Mouse (Mus musculus) G1E (cell line): ENCODE results near the gene Lgals9. TPM values are rescaled to one million over a fixed set of nuclear protein-coding genes. Genes with fewer than 3 reads are reported as not detected.
A peak's percentile ranks its signal among the peaks of the same experiment; 100 is the strongest.

Experiments
- ATAC-seq: 2 replicates; pipeline ENCODE4 v1.8.0; 2016; ENCODE audit warnings: mild to moderate bottlenecking; ENCODE audit not compliant: insufficient number of reproducible peaks, poor library complexity, low FRiP score, severe bottlenecking; ENCODE audit errors: extremely low read depth
- DNase-seq: peaks from one replicate; pipeline ENCODE4 v3.0.0; 2012; ENCODE audit warnings: low spot score
- H3K27me3 ChIP-seq: 2 replicates; pipeline ENCODE4 v1.6.1; 2012; ENCODE audit warnings: mild to moderate bottlenecking, low read length, inconsistent platforms; ENCODE audit not compliant: insufficient read depth
- H3K36me3 ChIP-seq: replicated peaks from 2 replicates; pipeline ENCODE3; 2012; ENCODE audit warnings: mild to moderate bottlenecking, inconsistent platforms
- H3K4me1 ChIP-seq: 2 replicates; pipeline ENCODE4 v1.6.1; 2012; ENCODE audit warnings: low read depth, low read length, inconsistent platforms, mixed read lengths; ENCODE audit not compliant: insufficient read depth
- H3K4me3 ChIP-seq: 2 replicates; pipeline ENCODE4 v1.5.1; 2012; ENCODE audit warnings: low read depth, mild to moderate bottlenecking, inconsistent platforms, low read length, moderate library complexity, mixed read lengths
- H3K9me3 ChIP-seq: replicated peaks from 2 replicates; pipeline ENCODE4 v1.6.1; 2012; ENCODE audit warnings: inconsistent platforms
- CTCF ChIP-seq: IDR thresholded peaks from 2 replicates; pipeline ENCODE4 v1.5.1; 2012; ENCODE audit warnings: low read depth, low read length, inconsistent platforms, mixed read lengths
- GATA1 ChIP-seq: IDR thresholded peaks from 2 replicates; pipeline ENCODE4 v1.6.1; 2012; ENCODE audit warnings: borderline replicate concordance, low read length, inconsistent platforms, mixed read lengths
- GATA2 ChIP-seq: IDR thresholded peaks from 2 replicates; pipeline ENCODE4 v1.6.1; 2012; ENCODE audit warnings: low read depth, low read length, inconsistent platforms, borderline replicate concordance
- POLR2AphosphoS5 ChIP-seq: IDR thresholded peaks from 2 replicates; pipeline ENCODE4 v1.6.1; 2012; ENCODE audit warnings: low read depth, low read length, inconsistent platforms; ENCODE audit not compliant: insufficient replicate concordance
- TAL1 ChIP-seq: conservative IDR thresholded peaks from 2 replicates; pipeline ENCODE4 v1.6.1; 2012; ENCODE audit warnings: low read depth, low read length, inconsistent platforms, mixed read lengths
- polyA plus RNA-seq: library from polyadenylated mRNA; stranded (reverse); fragments of >175 nt; gene quantifications from 2 replicates; pipeline ENCODE4 v1.2.3, GENCODE M21; 2012
- total RNA-seq, 2 experiments: library from RNA; stranded (forward) in 1 of 2; stranded (reverse) in 1 of 2; fragments of 200-1000 nt in 1 of 2; fragments of >200 nt in 1 of 2; fragmentation: Nextera tagmentation in 1 of 2; gene quantifications; 2 replicates each; pipeline ENCODE4 v1.2.3; 2014 to 2017

Gene Lgals9
- total and polyA plus RNA-seq, 3 experiments, result 41.2 to 786 (median 183) TPM

- Histone ChIP-seq H3K4me1 (peaks cover 38% of the 10 kb centered on the region), H3K27me3 (no peaks in the 10 kb centered on the region; the same call in 1 of the 2 replicates), H3K36me3 (peaks cover 14% of the 10 kb centered on the region), H3K9me3 (no peaks in the 10 kb centered on the region; the same call in 1 of the 2 replicates), H3K4me3 (no peak overlapping the region)
- no peak for DNase-seq
- TF ChIP-seq GATA1 (no peak), GATA2 (no peak), CTCF (no peak), TAL1 (no peak), POLR2AphosphoS5 (no peak)
- no peak for ATAC-seq
Measured at GRCm38 (mm10) chr11:78986311-78987002, 1.7 kb upstream of the Lgals9 start.

- peaks cover 46% of the 10 kb centered on the region for H3K4me1 ChIP-seq
- H3K4me3 ChIP-seq, result no peak overlapping the region
- DNase-seq, result no peak
- no peaks in the 10 kb centered on the region; the same call in 1 of the 2 replicates for H3K9me3 ChIP-seq
- no peak for TF ChIP-seq GATA2
- TF ChIP-seq TAL1, result no peak
- no peak for TF ChIP-seq CTCF
- no peak for TF ChIP-seq GATA1
- TF ChIP-seq POLR2AphosphoS5, result no peak
- no peak for ATAC-seq
- H3K36me3 ChIP-seq, result peaks cover 19% of the 10 kb centered on the region
- no peaks in the 10 kb centered on the region; the same call in 1 of the 2 replicates for H3K27me3 ChIP-seq
Measured at GRCm38 (mm10) chr11:78985505-78985904, 759 bp upstream of the Lgals9 start.

- TF ChIP-seq GATA2, result no peak
- TF ChIP-seq GATA1, result no peak
- TF ChIP-seq TAL1, result no peak
- TF ChIP-seq CTCF, result no peak
- no peak for TF ChIP-seq POLR2AphosphoS5
- H3K4me1 ChIP-seq, result peaks cover 54% of the 10 kb centered on the region
- no peak for DNase-seq
- ATAC-seq, result no peak
- no peaks in the 10 kb centered on the region for H3K9me3 ChIP-seq
- peak overlapping the region; percentile 72 for H3K4me3 ChIP-seq
- H3K27me3 ChIP-seq, result no peaks in the 10 kb centered on the region
- H3K36me3 ChIP-seq, result peaks cover 27% of the 10 kb centered on the region
Measured at GRCm38 (mm10) chr11:78983539-78983938, 1.2 kb downstream of the Lgals9 start.

GRCm38 (mm10) chr11:78982513-78983291 lies 2.0 kb downstream of the Lgals9 start:
- TF ChIP-seq GATA1, result no peak
- Histone ChIP-seq H3K27me3 (no peaks in the 10 kb centered on the region), H3K9me3 (no peaks in the 10 kb centered on the region), H3K36me3 (peaks cover 34% of the 10 kb centered on the region), H3K4me3 (peak overlapping the region; percentile 72), H3K4me1 (peaks cover 61% of the 10 kb centered on the region)
- ATAC-seq, result no peak
- DNase-seq, result no peak

GRCm38 (mm10) chr11:78982042-78982441 lies 2.7 kb downstream of the Lgals9 start:
- no peak for ATAC-seq
- H3K36me3 ChIP-seq, result peaks cover 41% of the 10 kb centered on the region
- no peaks in the 10 kb centered on the region for H3K27me3 ChIP-seq
- TF ChIP-seq POLR2AphosphoS5 (no peak), GATA1 (no peak)
- H3K4me3 ChIP-seq, result no peak overlapping the region; the same call in 1 of the 2 replicates
- peaks cover 63% of the 10 kb centered on the region for H3K4me1 ChIP-seq
- no peaks in the 10 kb centered on the region for H3K9me3 ChIP-seq
- no peak for DNase-seq

- ATAC-seq (peak; percentile 46; the same call in 1 of the 2 replicates), DNase-seq (no peak)
- Histone ChIP-seq H3K4me1 (peaks cover 64% of the 10 kb centered on the region), H3K4me3 (no peak overlapping the region), H3K9me3 (no peaks in the 10 kb centered on the region), H3K36me3 (peaks cover 60% of the 10 kb centered on the region), H3K27me3 (no peaks in the 10 kb centered on the region)
- TF ChIP-seq TAL1, result peak; percentile 54
- TF ChIP-seq POLR2AphosphoS5, result no peak
Measured at GRCm38 (mm10) chr11:78980083-78980634, 4.6 kb downstream of the Lgals9 start.
